Mouse (Mus musculus) hindbrain, embryonic 10.5 days (tissue): Measurements from ENCODE around the gene Zbtb3. TPM values are rescaled to one million over a fixed set of nuclear protein-coding genes. Genes with fewer than 3 reads are reported as not detected.
"Not testable (repeated sequence)": the region's sequence is repeated elsewhere in the genome, so short reads cannot be mapped to it uniquely, and the experiment has no call there.

Experiments used
- DNase-seq: peaks from one replicate; pipeline ENCODE4 v3.0.0-alpha.2; 2017; ENCODE audit warnings: low spot score
- H3K27ac ChIP-seq: fragments of 300-500 bp; sonication (generic); 2 replicates; pipeline ENCODE4 v1.5.1; 2016; ENCODE audit warnings: mild to moderate bottlenecking, moderate library complexity
- H3K27me3 ChIP-seq: fragments of 300-500 bp; sonication (generic); 2 replicates; pipeline ENCODE4 v1.6.1; 2016; ENCODE audit warnings: mild to moderate bottlenecking; ENCODE audit not compliant: poor library complexity, insufficient read depth, severe bottlenecking
- H3K36me3 ChIP-seq: fragments of 300-500 bp; sonication (generic); 2 replicates; pipeline ENCODE4 v1.6.1; 2016; ENCODE audit warnings: mild to moderate bottlenecking, moderate library complexity
- H3K4me1 ChIP-seq: fragments of 300-500 bp; sonication (generic); replicated peaks from 2 replicates; pipeline ENCODE4 v1.6.1; 2016; ENCODE audit warnings: mild to moderate bottlenecking
- H3K4me3 ChIP-seq: fragments of 300-500 bp; sonication (generic); 2 replicates; pipeline ENCODE4 v1.5.1; 2016; ENCODE audit warnings: mild to moderate bottlenecking, moderate library complexity
- H3K9me3 ChIP-seq: fragments of 300-500 bp; sonication (generic); 2 replicates; pipeline ENCODE4 v1.6.1; 2016; ENCODE audit warnings: mild to moderate bottlenecking, moderate library complexity
- whole genome bisulfite sequencing: fragments of 180-500 bp; shearing (Covaris S2); methylation state at CpG from one replicate; pipeline ENCODE4 v1.1.7; 2016; 5-methylcytosine and 5-hydroxymethylcytosine counted together
- polyA plus RNA-seq: library from polyadenylated mRNA; unstranded; fragments of >200 nt; fragmentation: Nextera tagmentation; extraction: Ambion mirVana; gene quantifications from 2 replicates; pipeline ENCODE4 v1.2.1, GENCODE M21; 2016

Zbtb3 gene
- polyA plus RNA-seq, 1 experiment from 2014 or later: 8.3 TPM

DNA sequence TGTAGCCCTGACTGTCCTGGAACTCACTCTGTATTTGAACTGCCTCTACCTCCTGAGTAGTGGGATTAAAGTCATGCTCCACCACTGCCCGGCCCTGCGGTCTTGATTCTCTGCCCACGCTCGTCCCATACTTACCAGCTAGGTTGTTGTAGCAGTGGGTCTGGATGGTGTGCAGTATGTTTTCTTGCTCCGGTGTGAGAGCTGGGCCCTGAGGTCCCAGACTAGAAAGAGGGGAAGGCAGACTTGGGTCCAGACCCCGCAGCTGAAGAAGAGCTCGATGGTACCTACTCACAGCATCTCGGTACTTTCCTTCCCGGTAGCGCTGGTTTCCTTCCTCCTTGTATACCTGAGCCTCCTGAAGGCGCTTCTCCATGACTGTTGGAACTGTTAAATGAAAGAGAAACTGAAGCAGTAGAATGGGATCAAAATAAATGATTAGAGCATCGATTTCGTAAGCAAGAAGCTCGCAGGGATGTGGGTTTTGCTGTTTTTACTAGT lies 16.0 kb downstream of the Zbtb3 start:
- H3K27ac ChIP-seq: peak overlapping the region; percentile 98
- H3K4me1 ChIP-seq: peaks cover 48% of the 10 kb centered on the region
- H3K4me3 ChIP-seq: peak overlapping the region; percentile 100
- H3K27me3 ChIP-seq: no peaks in the 10 kb centered on the region
- peaks cover 54% of the 10 kb centered on the region for H3K36me3 ChIP-seq
- WGBS: 37% methylated on average over 14 of the region's 14 CpGs
- H3K9me3 ChIP-seq: no peaks in the 10 kb centered on the region
- DNase-seq: no peak

DNA sequence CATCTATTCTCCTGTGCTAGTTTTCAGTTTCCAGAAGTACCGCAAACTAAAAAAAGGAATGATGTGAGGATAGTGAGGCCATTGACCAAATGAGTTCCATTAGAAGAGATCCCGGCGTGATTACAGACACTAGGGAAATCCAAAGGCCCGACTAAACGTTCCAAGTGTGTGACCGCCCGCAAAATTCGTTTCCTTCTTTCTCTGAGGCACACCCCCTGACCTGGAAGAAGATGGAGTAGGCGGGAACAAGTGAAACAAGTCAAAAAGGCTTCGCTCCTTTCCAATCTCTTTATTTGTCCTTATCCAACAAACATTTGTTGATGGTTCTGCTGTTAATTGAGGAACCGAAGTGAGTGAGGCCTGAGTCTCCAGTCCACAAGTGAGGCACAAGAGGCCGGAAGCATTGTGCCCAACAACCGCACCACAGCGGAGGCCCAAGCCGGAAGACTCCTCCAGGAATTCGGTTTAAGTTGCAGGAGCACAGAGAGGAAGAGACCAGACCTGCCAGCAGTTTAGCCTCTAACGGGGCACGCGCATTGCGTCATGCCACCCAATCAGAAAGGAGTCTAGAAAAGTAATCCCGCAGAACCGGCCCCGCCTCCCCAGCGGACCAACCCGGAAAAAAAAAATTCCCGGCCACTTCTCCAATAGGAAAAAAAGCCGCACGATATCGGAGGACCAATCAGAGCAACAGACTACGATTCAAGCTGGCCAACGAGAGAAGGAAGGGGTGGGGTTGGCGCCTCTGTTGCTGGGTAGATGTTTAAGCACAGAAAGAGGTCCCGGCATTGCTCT lies 16.6 kb downstream of the Zbtb3 start, which contains the start of gene Ttc9c:
Gene Ttc9c (minus strand): TSS at position 533 of the 795 bp plus-strand sequence.
- H3K4me1 ChIP-seq: peaks cover 48% of the 10 kb centered on the region
- no peaks in the 10 kb centered on the region for H3K27me3 ChIP-seq
- WGBS: under 1% methylated on average over 33 of the region's 33 CpGs

DNA sequence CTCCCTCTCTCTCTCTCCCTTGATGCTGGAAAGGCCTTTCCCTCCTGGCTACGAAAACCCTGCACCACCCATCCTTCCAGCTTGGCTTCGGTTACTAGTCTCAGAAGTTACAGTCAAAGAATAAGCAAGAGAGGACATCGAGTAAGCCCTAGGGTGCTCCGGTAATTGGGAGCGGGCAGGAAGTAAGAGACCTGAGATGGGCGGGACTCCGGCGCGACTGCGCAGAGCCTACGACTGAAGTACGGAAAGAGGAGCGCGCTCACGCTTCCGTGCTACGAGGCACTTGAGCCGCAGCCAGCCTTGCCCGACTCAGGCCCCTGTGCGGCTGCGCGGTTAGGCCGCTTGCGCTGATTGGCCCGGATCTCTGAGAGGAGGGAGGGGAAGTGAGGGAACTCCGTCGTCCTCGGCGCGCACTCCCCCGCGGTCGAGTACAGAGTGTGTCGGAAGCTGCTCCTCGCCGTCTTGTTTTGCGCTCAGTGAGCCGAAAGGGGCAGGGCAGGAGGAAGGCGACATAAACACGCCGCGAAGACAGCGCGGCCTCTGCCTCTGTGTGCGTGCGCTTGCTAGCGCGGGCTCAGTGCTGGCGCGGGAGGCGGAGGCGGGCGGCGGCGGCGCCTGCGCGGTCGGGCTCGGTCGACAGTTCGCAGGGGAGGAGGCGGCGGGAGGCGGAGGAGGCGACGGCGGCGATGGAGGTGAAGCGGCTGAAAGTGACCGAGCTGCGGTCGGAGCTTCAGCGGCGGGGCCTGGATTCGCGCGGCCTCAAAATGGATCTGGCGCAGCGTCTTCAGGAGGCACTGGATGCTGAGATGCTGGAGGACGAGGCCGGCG lies 17.5 kb downstream of the Zbtb3 start, which contains the start of gene Hnrnpul2:
Gene Hnrnpul2 (plus strand): TSS at position 415 of the 828 bp plus-strand sequence.
- peak within 1 kb of the TSS; percentile 98 for H3K27ac ChIP-seq
- H3K36me3 ChIP-seq: peaks cover 54% of the 10 kb centered on the region
- H3K4me1 ChIP-seq: peaks cover 48% of the 10 kb centered on the region
- WGBS: under 1% methylated on average over 83 of the region's 83 CpGs
- no peaks in the 10 kb centered on the region for H3K27me3 ChIP-seq
- peak within 1 kb of the TSS; percentile 100 for H3K4me3 ChIP-seq
- no peaks in the 10 kb centered on the region for H3K9me3 ChIP-seq
- DNase-seq: peak; percentile 98

More for the DNA sequence above, 16.6 kb downstream of the Zbtb3 start, which contains the start of gene Ttc9c:
- peak within 1 kb of the TSS; percentile 100 for H3K4me3 ChIP-seq
- H3K36me3 ChIP-seq: peaks cover 54% of the 10 kb centered on the region
- H3K27ac ChIP-seq: peak within 1 kb of the TSS; percentile 98
- no peaks in the 10 kb centered on the region for H3K9me3 ChIP-seq
- peak; percentile 97 for DNase-seq

DNA sequence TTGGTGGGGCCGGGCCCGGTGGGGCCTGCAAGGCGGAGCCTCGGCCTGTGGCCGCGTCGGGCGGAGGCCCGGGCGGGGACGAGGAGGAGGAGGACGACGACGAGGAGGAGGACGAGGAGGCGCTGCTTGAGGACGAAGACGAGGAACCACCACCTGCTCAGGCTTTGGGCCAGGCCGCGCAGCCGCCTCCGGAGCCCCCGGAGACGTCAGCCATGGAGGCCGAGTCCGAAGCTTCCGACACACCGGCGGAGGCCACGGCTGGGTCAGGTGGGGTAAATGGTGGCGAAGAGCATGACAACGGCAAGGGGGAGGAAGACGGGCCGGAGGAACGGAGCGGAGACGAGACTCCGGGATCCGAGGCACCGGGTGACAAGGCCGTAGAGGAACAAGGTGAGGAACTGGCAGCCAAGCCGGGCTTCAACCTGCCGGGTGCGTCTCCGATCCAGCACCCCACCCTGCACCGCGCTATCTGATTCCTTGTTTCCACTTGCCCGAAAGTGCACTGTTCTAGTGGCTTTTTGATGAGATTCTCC lies 18.1 kb downstream of the Zbtb3 start:
- Histone ChIP-seq H3K27me3 (no peaks in the 10 kb centered on the region), H3K36me3 (peaks cover 54% of the 10 kb centered on the region), H3K4me1 (peaks cover 48% of the 10 kb centered on the region), H3K4me3 (peak overlapping the region; percentile 100), H3K27ac (peak overlapping the region; percentile 98), H3K9me3 (no peaks in the 10 kb centered on the region)
- DNase-seq: no peak
- WGBS: under 1% methylated on average over 48 of the region's 48 CpGs

DNA sequence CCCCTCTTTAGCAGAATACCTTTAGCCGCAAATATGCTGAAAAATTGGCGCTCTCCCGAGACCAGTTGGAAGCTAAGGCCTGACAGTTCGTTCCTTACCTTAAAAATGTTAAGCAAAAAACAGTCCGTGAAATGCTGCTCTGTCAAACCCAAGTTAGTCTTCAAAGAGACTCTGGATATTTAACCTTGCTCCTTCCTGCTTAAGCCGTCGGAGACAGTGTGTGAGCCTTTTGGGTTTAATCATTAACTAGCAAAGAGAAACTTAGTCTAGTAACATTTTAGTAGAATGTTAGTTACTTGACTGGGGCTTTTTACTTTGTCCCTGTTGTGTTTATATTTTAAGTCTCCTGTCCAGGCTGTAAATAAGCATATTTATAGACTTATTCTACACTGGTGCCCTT lies 18.8 kb downstream of the Zbtb3 start:
- DNase-seq: no peak
- H3K9me3 ChIP-seq: no peaks in the 10 kb centered on the region
- peak overlapping the region; percentile 98 for H3K27ac ChIP-seq
- 4% methylated on average over 7 of the region's 7 CpGs for WGBS
- H3K27me3 ChIP-seq: no peaks in the 10 kb centered on the region
- H3K4me3 ChIP-seq: peak overlapping the region; percentile 100
- peaks cover 43% of the 10 kb centered on the region for H3K4me1 ChIP-seq
- H3K36me3 ChIP-seq: peaks cover 54% of the 10 kb centered on the region

DNA sequence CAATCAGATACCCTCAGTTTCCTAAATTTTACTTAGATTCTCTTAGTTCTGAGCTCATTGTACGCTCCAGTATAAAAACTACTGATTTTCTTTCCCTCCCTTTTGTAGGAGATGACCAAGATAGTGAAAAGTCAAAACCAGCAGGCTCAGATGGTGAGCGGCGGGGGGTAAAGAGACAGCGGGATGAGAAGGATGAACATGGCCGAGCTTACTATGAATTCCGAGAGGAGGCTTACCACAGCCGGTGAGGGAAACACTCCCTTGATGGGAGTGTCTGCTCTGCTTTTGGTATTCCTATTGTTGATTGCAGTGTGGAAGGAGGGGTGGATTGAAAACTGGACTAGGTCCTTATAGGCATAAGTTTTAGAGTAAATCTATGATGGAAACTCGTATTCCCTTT lies 20.3 kb downstream of the Zbtb3 start:
- Histone ChIP-seq H3K36me3 (peaks cover 58% of the 10 kb centered on the region), H3K9me3 (no peaks in the 10 kb centered on the region), H3K4me3 (peak overlapping the region; percentile 100), H3K27ac (no peak overlapping the region), H3K27me3 (no peaks in the 10 kb centered on the region), H3K4me1 (peaks cover 29% of the 10 kb centered on the region)
- WGBS: 76% methylated on average over 8 of the region's 8 CpGs
- no peak for DNase-seq

DNA sequence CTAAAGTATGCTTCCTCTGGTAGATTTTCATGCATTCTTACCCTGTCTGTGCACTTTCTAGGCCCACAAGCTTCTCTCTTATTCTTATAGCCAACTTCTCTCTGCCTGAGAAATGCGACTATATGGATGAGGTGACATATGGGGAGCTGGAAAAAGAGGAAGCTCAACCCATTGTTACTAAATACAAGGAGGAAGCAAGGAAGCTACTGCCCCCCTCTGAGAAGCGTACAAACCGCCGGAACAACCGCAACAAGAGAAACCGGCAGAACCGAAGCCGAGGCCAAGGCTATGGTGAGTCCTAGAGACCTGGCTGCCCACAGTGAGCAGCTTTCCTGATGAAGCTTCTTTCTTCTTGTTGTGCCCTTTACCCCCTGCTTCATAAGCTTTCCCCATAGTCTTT lies 27.3 kb downstream of the Zbtb3 start, which contains the start of gene AC129217.1:
Gene AC129217.1 (plus strand): TSS at position 114 of the 400 bp plus-strand sequence.
- Histone ChIP-seq H3K36me3 (peaks cover 100% of the 10 kb centered on the region), H3K4me1 (no peaks in the 10 kb centered on the region), H3K4me3 (no peak within 1 kb of the TSS), H3K27ac (no peak within 1 kb of the TSS), H3K9me3 (no peaks in the 10 kb centered on the region), H3K27me3 (no peaks in the 10 kb centered on the region)
- WGBS: 89% methylated on average over 8 of the region's 8 CpGs
- DNase-seq: no peak

DNA sequence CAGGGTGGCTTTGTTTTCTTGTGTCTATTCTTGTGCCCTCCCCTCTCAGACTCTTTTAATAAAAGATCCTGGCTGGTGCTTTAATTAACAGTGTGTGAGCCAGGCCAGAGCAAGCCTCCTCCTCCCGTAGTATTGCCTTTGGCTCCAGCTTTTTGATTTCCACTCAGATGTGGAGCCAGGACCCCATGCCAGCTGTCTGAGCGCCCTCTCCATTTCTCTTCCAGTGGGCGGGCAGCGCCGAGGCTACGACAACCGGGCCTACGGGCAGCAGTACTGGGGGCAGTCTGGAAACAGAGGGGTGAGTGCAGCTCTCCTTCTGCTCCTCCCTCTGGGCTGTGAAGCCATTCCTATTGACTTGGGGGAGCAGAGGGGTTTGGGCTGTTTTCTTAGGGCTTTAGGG lies 28.3 kb downstream of the Zbtb3 start:
- H3K4me3 ChIP-seq: no peak overlapping the region
- H3K27ac ChIP-seq: no peak overlapping the region
- DNase-seq: no peak
- H3K4me1 ChIP-seq: no peaks in the 10 kb centered on the region
- no peaks in the 10 kb centered on the region for H3K9me3 ChIP-seq
- WGBS: 90% methylated on average over 8 of the region's 8 CpGs
- H3K27me3 ChIP-seq: no peaks in the 10 kb centered on the region
- H3K36me3 ChIP-seq: peaks cover 100% of the 10 kb centered on the region

DNA sequence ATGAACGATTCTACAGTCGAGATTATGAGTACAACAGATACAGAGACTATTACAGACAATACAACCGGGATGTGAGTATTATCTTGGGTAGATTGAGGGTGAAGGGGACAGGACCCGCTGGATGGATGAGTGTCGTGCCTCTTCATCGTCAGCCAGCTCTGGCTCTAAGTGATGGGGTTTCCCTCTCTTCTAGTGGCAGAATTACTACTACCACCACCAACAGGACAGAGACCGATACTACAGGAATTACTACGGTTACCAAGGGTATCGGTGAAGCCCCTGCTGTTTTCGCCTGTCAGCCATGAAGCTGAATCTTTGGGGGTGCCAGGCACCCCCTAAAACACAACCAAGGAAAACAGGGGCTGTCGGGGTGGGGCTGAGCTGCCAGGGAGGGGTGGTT lies 28.9 kb downstream of the Zbtb3 start:
- Histone ChIP-seq H3K4me1 (no peaks in the 10 kb centered on the region), H3K9me3 (no peaks in the 10 kb centered on the region), H3K4me3 (no peak overlapping the region), H3K27me3 (no peaks in the 10 kb centered on the region), H3K36me3 (peaks cover 100% of the 10 kb centered on the region), H3K27ac (no peak overlapping the region)
- WGBS: 86% methylated on average over 11 of the region's 11 CpGs
- no peak for DNase-seq

DNA sequence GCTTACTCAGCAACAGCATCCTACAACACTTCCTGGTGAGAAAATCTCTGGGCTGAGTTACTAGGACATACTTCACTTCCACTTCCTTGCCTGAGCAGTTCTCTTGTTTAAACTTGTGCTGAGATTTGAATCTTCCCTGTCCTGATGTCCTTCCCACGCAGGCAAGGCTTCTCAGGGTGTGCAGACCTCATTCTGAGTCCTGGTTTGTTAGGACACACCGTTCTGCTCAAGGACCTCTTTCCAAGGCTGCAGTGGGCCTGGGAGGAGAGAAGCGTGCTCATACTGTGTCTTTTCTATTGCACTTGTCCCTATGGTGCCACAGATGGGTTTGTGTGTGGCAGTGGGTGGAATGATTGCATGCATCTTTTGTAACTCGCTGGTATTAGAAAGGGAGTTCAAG lies 30.6 kb downstream of the Zbtb3 start:
- WGBS: 94% methylated on average over 4 of the region's 4 CpGs
- Histone ChIP-seq H3K27ac (no peak overlapping the region), H3K27me3 (no peaks in the 10 kb centered on the region), H3K36me3 (peaks cover 88% of the 10 kb centered on the region), H3K4me3 (no peak overlapping the region), H3K4me1 (peaks cover 10% of the 10 kb centered on the region), H3K9me3 (no peaks in the 10 kb centered on the region)
- no peak for DNase-seq

DNA sequence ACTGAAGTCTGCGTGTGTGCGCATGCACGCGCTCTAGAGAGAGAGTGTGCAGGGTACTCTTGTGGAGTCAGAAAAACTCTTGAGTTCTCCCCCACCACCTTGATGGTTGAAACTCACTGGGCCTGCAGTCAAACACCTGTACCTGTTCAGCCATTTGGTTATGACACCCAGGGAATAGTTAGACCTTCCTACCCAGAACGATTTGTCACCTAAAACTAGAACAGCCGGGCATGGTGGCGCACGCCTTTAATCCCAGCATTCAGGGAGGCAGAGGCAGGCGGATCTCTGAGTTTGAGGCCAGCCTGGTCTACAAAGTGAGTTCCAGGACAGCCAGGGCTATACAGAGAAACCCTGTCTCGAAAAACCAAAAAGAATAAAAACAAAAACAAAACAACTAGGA lies 34.0 kb downstream of the Zbtb3 start:
- H3K27me3 ChIP-seq, DNase-seq, H3K27ac ChIP-seq, H3K4me3 ChIP-seq, H3K9me3 ChIP-seq: not testable (repeated sequence)
- H3K4me1 ChIP-seq: peaks cover 44% of the 10 kb centered on the region
- peaks cover 58% of the 10 kb centered on the region for H3K36me3 ChIP-seq
- WGBS: 97% methylated on average over 10 of the region's 10 CpGs

DNA sequence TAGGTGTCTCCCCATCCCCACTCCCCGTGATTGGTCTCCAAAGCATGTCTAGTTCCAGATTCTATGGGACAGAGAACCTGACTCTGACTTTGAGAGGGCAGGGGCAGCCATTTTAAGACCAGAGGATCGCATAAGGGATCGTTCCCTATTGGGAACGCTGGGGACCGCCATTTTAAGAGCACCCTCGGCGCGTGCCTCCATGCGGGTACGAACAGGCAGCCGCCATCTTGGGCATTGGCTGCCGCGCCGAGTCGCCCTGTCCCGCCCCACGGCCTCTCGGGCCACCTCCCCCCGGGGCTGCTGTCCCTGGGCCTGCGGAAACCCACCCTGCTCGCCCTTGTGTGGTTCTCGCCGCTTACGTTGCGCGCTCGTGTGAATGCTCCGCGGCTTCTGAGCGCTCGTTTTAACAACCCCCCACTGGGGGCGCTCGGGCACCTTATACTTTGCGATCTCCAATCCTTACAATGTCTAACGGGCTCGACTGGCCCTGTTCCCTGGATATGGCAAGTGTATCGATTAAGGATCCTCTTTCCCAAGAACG lies 35.0 kb downstream of the Zbtb3 start, which contains the start of gene Bscl2:
Gene Bscl2 (plus strand): TSS at position 217 of the 541 bp plus-strand sequence.
- Histone ChIP-seq H3K9me3 (no peaks in the 10 kb centered on the region), H3K27me3 (no peaks in the 10 kb centered on the region), H3K27ac (peak within 1 kb of the TSS; percentile 98), H3K4me3 (peak within 1 kb of the TSS; percentile 63), H3K4me1 (peaks cover 44% of the 10 kb centered on the region), H3K36me3 (peaks cover 55% of the 10 kb centered on the region)
- peak; percentile 89 for DNase-seq
- WGBS: under 1% methylated on average over 38 of the region's 38 CpGs
